Mouse (Mus musculus): ENCODE measurements at regions not wholly inside any gene's neighbourhood (a gene's known extent, or its start where the extent isn't known, plus 50 kb on each side); places are given as distances from the start of the nearest gene placed in this dataset.

DNA sequence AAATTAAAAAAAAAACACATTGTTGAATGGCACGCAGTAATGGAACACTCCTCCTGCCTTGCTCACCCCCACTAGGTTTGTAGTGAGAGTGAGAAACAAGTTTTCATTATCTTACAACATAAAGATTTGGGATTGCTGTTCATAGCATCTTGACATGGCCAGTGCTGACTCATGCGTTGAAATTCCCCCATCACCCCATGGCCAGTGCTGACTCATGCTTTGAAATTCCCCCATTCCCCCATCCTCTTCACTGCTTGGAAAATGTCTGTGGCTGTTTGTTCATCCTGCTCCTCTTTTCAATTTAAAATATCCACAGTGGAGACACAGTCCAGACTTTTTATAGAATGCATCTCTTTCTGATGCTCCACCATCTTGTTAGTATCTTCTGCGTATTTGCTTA is 131.8 kb downstream of the Emx2 start:
- Histone ChIP-seq H3K9me3 (replicated peaks; ENCODE audit: low read length) (no peaks in the 10 kb centered on the region), H3K27ac (ENCODE audit: insufficient read depth, low read depth) (no peak overlapping the region), H3K4me3 (replicated peaks in 1 of 3; ENCODE audit: low read depth in 2 of 3, low read length in 2 of 3, poor library complexity in 1 of 3) (no peak overlapping the region), H3K27me3 (replicated peaks) (no peaks in the 10 kb centered on the region), H3K36me3 (replicated peaks in 1 of 2; ENCODE audit: control insufficient read depth in 1 of 2, insufficient read depth in 1 of 2, low read length in 1 of 2) (no peaks in the 10 kb centered on the region), H3K79me2 (replicated peaks; ENCODE audit: control insufficient read depth, extremely low read depth, insufficient read depth, poor library complexity, severe bottlenecking) (no peaks in the 10 kb centered on the region), H3K4me1 (ENCODE audit: control insufficient read depth in 1 of 2, insufficient read depth in 2 of 2) (peaks cover 0 to 15% of the 10 kb centered on the region in 2 experiments; a peak in 2 of 4 replicates), H3K4me2 (ENCODE audit: insufficient read depth, low read depth, poor library complexity, severe bottlenecking) (no peak overlapping the region), H3K9ac (ENCODE audit: insufficient read depth, low read depth) (no peak overlapping the region)
- dilution Hi-C loops (cut with MboI; ENCODE audit: extremely low pct_ligation_motif_present, extremely low pct_unique_long_range_greater_than_20kb, low sequenced_read_pairs) = no loop called here
- in situ Hi-C loops (cut with MboI; ENCODE audit: low pct_ligation_motif_present, low pct_unique_long_range_greater_than_20kb, low sequenced_read_pairs) = no loop called here
- DNase-seq (ENCODE audit: extremely low read depth) = no peak
- TF ChIP-seq NRF1 (IDR thresholded peaks at IDR 0.05; ENCODE audit: low read depth, low read length) = no peak
- 0 out of 2 replicates have a peak, but pooled peaks have one; percentile 8 for TF ChIP-seq MAFK (IDR thresholded peaks at IDR 0.05; ENCODE audit: insufficient replicate concordance, low read length)

DNA sequence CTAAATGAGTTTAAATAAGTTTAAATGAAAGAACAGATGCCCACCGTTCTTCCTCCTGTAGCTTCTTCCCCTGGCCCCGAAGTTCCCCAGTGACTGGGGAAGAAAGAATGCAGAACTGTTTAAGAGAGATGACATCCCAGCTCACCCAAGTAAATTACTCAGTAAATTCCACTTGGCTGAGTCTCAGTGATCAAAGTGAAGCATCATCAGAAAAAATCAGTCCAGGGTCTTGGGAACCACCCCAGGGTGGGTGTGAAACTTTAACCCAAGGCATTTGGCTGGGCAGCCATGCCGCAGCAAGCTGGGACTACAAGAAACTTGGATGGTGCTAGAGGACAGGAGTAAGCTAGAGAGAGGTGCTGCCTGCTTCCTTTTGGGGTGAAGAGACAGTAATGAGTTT is 133.9 kb downstream of the Emx2 start:
- no peak for DNase-seq (ENCODE audit: extremely low read depth)
- in situ Hi-C loops (cut with MboI; ENCODE audit: low pct_ligation_motif_present, low pct_unique_long_range_greater_than_20kb, low sequenced_read_pairs) (no loop called here), dilution Hi-C loops (cut with MboI; ENCODE audit: extremely low pct_ligation_motif_present, extremely low pct_unique_long_range_greater_than_20kb, low sequenced_read_pairs) (no loop called here)
- Histone ChIP-seq H3K9me3 (replicated peaks; ENCODE audit: low read length) (no peaks in the 10 kb centered on the region), H3K4me1 (ENCODE audit: control insufficient read depth in 1 of 2, insufficient read depth in 2 of 2) (peaks cover 0 to 5% of the 10 kb centered on the region in 2 experiments; a peak in 1 of 4 replicates), H3K79me2 (replicated peaks; ENCODE audit: control insufficient read depth, extremely low read depth, insufficient read depth, poor library complexity, severe bottlenecking) (no peaks in the 10 kb centered on the region), H3K9ac (ENCODE audit: insufficient read depth, low read depth) (no peak overlapping the region), H3K36me3 (replicated peaks in 1 of 2; ENCODE audit: control insufficient read depth in 1 of 2, insufficient read depth in 1 of 2, low read length in 1 of 2) (no peaks in the 10 kb centered on the region), H3K27me3 (replicated peaks) (no peaks in the 10 kb centered on the region), H3K4me2 (ENCODE audit: insufficient read depth, low read depth, poor library complexity, severe bottlenecking) (no peak overlapping the region), H3K27ac (ENCODE audit: insufficient read depth, low read depth) (no peak overlapping the region), H3K4me3 (replicated peaks in 1 of 3; ENCODE audit: low read depth in 2 of 3, low read length in 2 of 3, poor library complexity in 1 of 3) (no peak overlapping the region)
- no peak for TF ChIP-seq RCOR1 (conservative IDR thresholded peaks at IDR 0.05; ENCODE audit: low read depth, low read length)
- TF ChIP-seq IRF4 (IDR thresholded peaks at IDR 0.05; ENCODE audit: low read depth, low read length) = no peak
- no peak for TF ChIP-seq E2F4 (IDR thresholded peaks at IDR 0.05; ENCODE audit: insufficient replicate concordance, low read depth, low read length)

DNA sequence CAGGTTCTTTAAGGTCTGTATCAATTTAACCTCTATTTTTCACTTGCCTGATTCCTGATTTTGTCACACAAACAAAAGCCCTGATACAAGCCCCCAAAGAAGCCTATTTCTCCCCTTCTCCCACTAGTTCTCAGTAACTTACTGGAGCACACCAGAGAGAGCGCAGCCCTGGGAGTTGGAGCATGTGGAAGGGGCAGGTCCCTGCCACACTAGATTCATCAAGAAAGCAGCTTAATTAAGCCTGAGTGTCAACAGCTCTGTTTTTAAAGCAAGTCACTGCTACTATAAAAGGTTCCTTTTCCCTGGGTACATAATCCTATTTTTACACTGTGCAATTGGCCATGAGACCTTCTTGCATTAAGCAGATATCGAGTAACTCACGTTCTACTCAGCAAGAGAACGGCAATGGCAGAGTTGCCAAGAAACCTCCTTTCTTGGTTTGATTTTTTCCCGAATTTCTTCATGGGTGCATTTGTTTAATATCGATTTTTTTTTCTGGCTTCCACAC is 166.2 kb downstream of the Emx2 start:
- no peak for TF ChIP-seq UBTF (IDR thresholded peaks at IDR 0.05; ENCODE audit: low read depth, low read length)
- TF ChIP-seq CHD2 (IDR thresholded peaks at IDR 0.05; ENCODE audit: low read length) = no peak
- TF ChIP-seq JUND (conservative IDR thresholded peaks at IDR 0.05; ENCODE audit: low read depth, low read length) = no peak
- TF ChIP-seq JUN (IDR thresholded peaks at IDR 0.05; ENCODE audit: insufficient read depth, low read depth, low read length) = no peak
- TF ChIP-seq SIN3A (IDR thresholded peaks at IDR 0.05; ENCODE audit: low read length) = no peak
- no peak for TF ChIP-seq MEF2A (IDR thresholded peaks at IDR 0.05; ENCODE audit: borderline replicate concordance, low read depth, low read length)
- TF ChIP-seq ZKSCAN1 (IDR thresholded peaks at IDR 0.05; ENCODE audit: borderline replicate concordance, low read depth, low read length) = no peak
- TF ChIP-seq E2F4 (IDR thresholded peaks at IDR 0.05; ENCODE audit: insufficient replicate concordance, low read depth, low read length) = no peak
- no peak for TF ChIP-seq MAX (IDR thresholded peaks at IDR 0.05; ENCODE audit: low read length)
- no peak for DNase-seq (ENCODE audit: extremely low read depth)
- Histone ChIP-seq H3K9ac (ENCODE audit: insufficient read depth, low read depth) (no peak overlapping the region), H3K27me3 (replicated peaks) (no peaks in the 10 kb centered on the region), H3K9me3 (replicated peaks; ENCODE audit: low read length) (no peaks in the 10 kb centered on the region), H3K79me2 (replicated peaks; ENCODE audit: control insufficient read depth, extremely low read depth, insufficient read depth, poor library complexity, severe bottlenecking) (no peaks in the 10 kb centered on the region), H3K4me3 (replicated peaks in 1 of 3; ENCODE audit: low read depth in 2 of 3, low read length in 2 of 3, poor library complexity in 1 of 3) (no peak overlapping the region), H3K36me3 (replicated peaks in 1 of 2; ENCODE audit: control insufficient read depth in 1 of 2, insufficient read depth in 1 of 2, low read length in 1 of 2) (no peaks in the 10 kb centered on the region), H3K27ac (ENCODE audit: insufficient read depth, low read depth) (no peak overlapping the region), H3K4me1 (ENCODE audit: control insufficient read depth in 1 of 2, insufficient read depth in 2 of 2) (peaks cover 0 to 5% of the 10 kb centered on the region in 2 experiments; a peak in 1 of 4 replicates), H3K4me2 (ENCODE audit: insufficient read depth, low read depth, poor library complexity, severe bottlenecking) (no peak overlapping the region)
- in situ Hi-C loops (cut with MboI; ENCODE audit: low pct_ligation_motif_present, low pct_unique_long_range_greater_than_20kb, low sequenced_read_pairs) = no loop called here
- dilution Hi-C loops (cut with MboI; ENCODE audit: extremely low pct_ligation_motif_present, extremely low pct_unique_long_range_greater_than_20kb, low sequenced_read_pairs) = no loop called here
